Mouse (Mus musculus) bone marrow, adult 2 months (tissue): ENCODE results near the gene Sergef.

ENCODE experiments used
- CTCF ChIP-seq: fragments of 200-500 bp; IDR thresholded peaks from 2 replicates; pipeline ENCODE4 v1.5.1; 2011; ENCODE audit warnings: low read length, control low read depth; ENCODE audit not compliant: control insufficient read depth, insufficient read depth
- POLR2A ChIP-seq: fragments of 200-500 bp; IDR thresholded peaks from 2 replicates; pipeline ENCODE4 v1.6.1; 2011; ENCODE audit warnings: low read depth, mild to moderate bottlenecking, control low read depth, low read length, borderline replicate concordance; ENCODE audit not compliant: control insufficient read depth

DNA sequence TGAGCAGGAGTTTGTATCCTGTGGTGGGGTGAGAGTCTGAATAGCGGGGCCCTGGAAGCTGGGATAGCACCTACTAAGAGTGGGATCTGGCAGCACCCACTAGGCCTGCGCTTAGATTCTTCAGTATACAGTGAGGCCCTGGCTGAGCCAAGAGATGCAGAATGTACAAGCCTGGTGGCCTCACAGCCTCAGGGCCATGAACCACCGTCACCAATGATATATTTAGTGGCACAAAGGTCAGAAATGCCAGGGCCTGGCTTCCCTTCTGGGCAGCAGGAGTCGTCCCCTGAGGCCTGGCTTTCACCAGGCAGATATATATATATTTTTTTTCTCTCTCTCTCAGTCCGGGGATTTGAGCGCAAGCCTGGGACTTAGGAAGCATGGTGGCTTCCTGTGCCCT, 228.9 kb downstream of the Sergef start:
- TF ChIP-seq POLR2A = no peak
- TF ChIP-seq CTCF = no peak
